Mouse (Mus musculus) forebrain, embryonic 11.5 days (tissue): ENCODE results near the gene Prdm10. TPM values are rescaled to one million over a fixed set of nuclear protein-coding genes. Genes with fewer than 3 reads are reported as not detected.

Experiments used
- ATAC-seq: fragments of 200-750 bp; cut with Nextera tagmentation; replicated peaks from 2 replicates; pipeline ENCODE4 v1.8.0; 2017; ENCODE audit warnings: moderate TSS enrichment; ENCODE audit not compliant: low FRiP score
- DNase-seq: peaks from one replicate; pipeline ENCODE4 v3.0.0-alpha.2; 2017; ENCODE audit warnings: low spot score
- H3K27ac ChIP-seq: fragments of 300-500 bp; sonication (generic); 2 replicates; pipeline ENCODE4 v1.5.1; 2014; ENCODE audit warnings: low read depth, low read length
- H3K27me3 ChIP-seq: fragments of 300-500 bp; sonication (generic); 2 replicates; pipeline ENCODE4 v1.6.1; 2014; ENCODE audit warnings: mild to moderate bottlenecking, low read length, mixed read lengths; ENCODE audit not compliant: control insufficient read depth, insufficient read depth
- H3K36me3 ChIP-seq: fragments of 300-500 bp; sonication (generic); 2 replicates; pipeline ENCODE4 v1.6.1; 2014; ENCODE audit warnings: mild to moderate bottlenecking, low read length, moderate library complexity, mixed read lengths; ENCODE audit not compliant: control insufficient read depth, insufficient read depth
- H3K4me1 ChIP-seq: fragments of 300-500 bp; sonication (generic); replicated peaks from 2 replicates; pipeline ENCODE4 v1.6.1; 2014; ENCODE audit warnings: low read length, mixed read lengths; ENCODE audit not compliant: control insufficient read depth, insufficient read depth
- H3K4me2 ChIP-seq: fragments of 300-500 bp; sonication (generic); 2 replicates; pipeline ENCODE4 v1.6.1; 2014; ENCODE audit warnings: low read depth, mild to moderate bottlenecking, low read length, moderate library complexity, mixed read lengths; ENCODE audit not compliant: severe bottlenecking
- H3K4me3 ChIP-seq: fragments of 300-500 bp; sonication (generic); 2 replicates; pipeline ENCODE4 v1.5.1; 2014; ENCODE audit warnings: low read depth, low read length
- H3K9ac ChIP-seq: fragments of 300-500 bp; sonication (generic); 2 replicates; pipeline ENCODE4 v1.6.1; 2014; ENCODE audit warnings: low read length
- H3K9me3 ChIP-seq: fragments of 300-500 bp; sonication (generic); 2 replicates; pipeline ENCODE4 v1.6.1; 2016; ENCODE audit warnings: low read length, mixed read lengths; ENCODE audit not compliant: control insufficient read depth
- WGBS: fragments of 180-500 bp; shearing (Covaris S2); extraction: QIAGEN DNeasy Blood & Tissue Kit; methylation state at CpG from one replicate; pipeline ENCODE4 v1.1.7; 2014; 5-methylcytosine and 5-hydroxymethylcytosine counted together
- polyA plus RNA-seq: library from polyadenylated mRNA; unstranded; fragments of >200 nt; fragmentation: Nextera tagmentation; extraction: Ambion mirVana; gene quantifications from 2 replicates; pipeline ENCODE4 v1.2.1, GENCODE M21; 2014

Gene Prdm10
- polyA plus RNA-seq, 1 experiment from 2014 or later = 10.1 TPM

GRCm38 (mm10) chr9:31243306-31243938 is 36.9 kb upstream of the Prdm10 start:
- Histone ChIP-seq H3K4me2 (no peak overlapping the region), H3K4me3 (no peak overlapping the region), H3K27me3 (no peaks in the 10 kb centered on the region), H3K27ac (no peak overlapping the region), H3K36me3 (no peaks in the 10 kb centered on the region), H3K4me1 (no peaks in the 10 kb centered on the region), H3K9me3 (no peaks in the 10 kb centered on the region), H3K9ac (no peak overlapping the region)
- DNase-seq (no peak), ATAC-seq (no peak)
- 82% methylated on average over 18 of the region's 18 CpGs for WGBS

- Histone ChIP-seq H3K4me2 (no peak overlapping the region), H3K9ac (no peak overlapping the region), H3K4me3 (no peak overlapping the region), H3K27me3 (no peaks in the 10 kb centered on the region), H3K36me3 (no peaks in the 10 kb centered on the region), H3K27ac (no peak overlapping the region), H3K9me3 (no peaks in the 10 kb centered on the region), H3K4me1 (no peaks in the 10 kb centered on the region)
- WGBS = 84% methylated on average over 5 of the region's 5 CpGs
- DNase-seq (no peak), ATAC-seq (no peak)
Observed at GRCm38 (mm10) chr9:31243939-31244333, 36.4 kb upstream of the Prdm10 start.

GRCm38 (mm10) chr9:31245006-31245405 is 35.3 kb upstream of the Prdm10 start:
- Histone ChIP-seq H3K9me3 (no peaks in the 10 kb centered on the region), H3K27ac (no peak overlapping the region), H3K36me3 (no peaks in the 10 kb centered on the region), H3K27me3 (no peaks in the 10 kb centered on the region), H3K9ac (no peak overlapping the region), H3K4me2 (no peak overlapping the region), H3K4me3 (no peak overlapping the region), H3K4me1 (no peaks in the 10 kb centered on the region)
- 91% methylated on average over 6 of the region's 6 CpGs for WGBS
- ATAC-seq = no peak
- no peak for DNase-seq

GRCm38 (mm10) chr9:31246421-31246820 is 33.9 kb upstream of the Prdm10 start:
- Histone ChIP-seq H3K4me3 (no peak overlapping the region), H3K36me3 (no peaks in the 10 kb centered on the region), H3K4me1 (no peaks in the 10 kb centered on the region), H3K9ac (no peak overlapping the region), H3K27ac (no peak overlapping the region), H3K4me2 (no peak overlapping the region), H3K27me3 (no peaks in the 10 kb centered on the region), H3K9me3 (no peaks in the 10 kb centered on the region)
- ATAC-seq (no peak), DNase-seq (no peak)
- 73% methylated on average over 6 of the region's 6 CpGs for WGBS

GRCm38 (mm10) chr9:31247447-31248220 is 32.7 kb upstream of the Prdm10 start:
- Histone ChIP-seq H3K36me3 (no peaks in the 10 kb centered on the region), H3K27ac (no peak overlapping the region), H3K4me3 (no peak overlapping the region), H3K9ac (no peak overlapping the region), H3K4me1 (no peaks in the 10 kb centered on the region), H3K9me3 (no peaks in the 10 kb centered on the region), H3K27me3 (no peaks in the 10 kb centered on the region), H3K4me2 (no peak overlapping the region)
- WGBS = 87% methylated on average over 8 of the region's 8 CpGs
- ATAC-seq (no peak), DNase-seq (no peak)

- H3K36me3 ChIP-seq = no peaks in the 10 kb centered on the region
- H3K9ac ChIP-seq = no peak overlapping the region
- no peaks in the 10 kb centered on the region for H3K9me3 ChIP-seq
- no peak for ATAC-seq
- DNase-seq = no peak
- H3K27ac ChIP-seq = no peak overlapping the region
- no peak overlapping the region for H3K4me2 ChIP-seq
- H3K27me3 ChIP-seq = no peaks in the 10 kb centered on the region
- H3K4me1 ChIP-seq = no peaks in the 10 kb centered on the region
- H3K4me3 ChIP-seq = no peak overlapping the region
- WGBS = 78% methylated on average over 10 of the region's 10 CpGs
Observed at GRCm38 (mm10) chr9:31252182-31252799, 28.0 kb upstream of the Prdm10 start.

GRCm38 (mm10) chr9:31253311-31253734 is 27.0 kb upstream of the Prdm10 start:
- Histone ChIP-seq H3K4me2 (peak overlapping the region; percentile 19; the same call in 1 of the 2 replicates), H3K4me1 (no peaks in the 10 kb centered on the region), H3K27ac (no peak overlapping the region), H3K27me3 (no peaks in the 10 kb centered on the region), H3K9me3 (no peaks in the 10 kb centered on the region), H3K4me3 (no peak overlapping the region), H3K36me3 (no peaks in the 10 kb centered on the region), H3K9ac (no peak overlapping the region)
- no peak for DNase-seq
- ATAC-seq = no peak
- 75% methylated on average over 10 of the region's 10 CpGs for WGBS

GRCm38 (mm10) chr9:31253866-31254696 is 26.3 kb upstream of the Prdm10 start:
- H3K36me3 ChIP-seq = no peaks in the 10 kb centered on the region
- no peak overlapping the region for H3K27ac ChIP-seq
- no peaks in the 10 kb centered on the region for H3K9me3 ChIP-seq
- H3K27me3 ChIP-seq = no peaks in the 10 kb centered on the region
- no peak overlapping the region for H3K4me2 ChIP-seq
- ATAC-seq (no peak), DNase-seq (no peak)
- H3K4me1 ChIP-seq = no peaks in the 10 kb centered on the region
- 72% methylated on average over 11 of the region's 11 CpGs for WGBS
- no peak overlapping the region for H3K4me3 ChIP-seq
- H3K9ac ChIP-seq = no peak overlapping the region
